Mouse (Mus musculus) gastrocnemius, postnatal 4 days (tissue): ENCODE results near the gene Dda1. TPM values are rescaled to one million over a fixed set of nuclear protein-coding genes. Genes with fewer than 3 reads are reported as not detected.

Experiments used
- total RNA-seq, 2 experiments: library from RNA; stranded (reverse); gene quantifications; 2 replicates each; pipeline ENCODE4 v1.2.3; 2021

The Dda1 gene
- total RNA-seq, 2 experiments from 2014 or later, result 40.3 to 44.2 TPM

Other genes with a start within 250 kb of the Dda1 start
- gene Myo9b, start 196.5 kb upstream of the Dda1 start, total RNA-seq, result 10 to 100 TPM; 35.7 to 45.0 TPM
- 10 to 100 TPM; 12.9 to 15.2 TPM for gene Haus8, start 196.3 kb upstream of the Dda1 start, total RNA-seq
- 100 to 1,000 TPM; 139 to 149 TPM for gene Use1, start 102.4 kb upstream of the Dda1 start, total RNA-seq
- gene Ocel1, start 97.9 kb upstream of the Dda1 start, total RNA-seq, result 1 to 10 TPM; 8.1 to 9.2 TPM
- 10 to 100 TPM; 37.0 to 40.4 TPM for gene Nr2f6, start 87.2 kb upstream of the Dda1 start, total RNA-seq
- 10 to 100 TPM; 14.7 to 17.4 TPM for gene Ushbp1, start 73.4 kb upstream of the Dda1 start, total RNA-seq
- 10 to 100 TPM; 64.4 to 77.9 TPM for gene Babam1, start 72.3 kb upstream of the Dda1 start, total RNA-seq
- 1 to 10 TPM; 6.0 to 7.1 TPM for gene Ankle1, start 63.2 kb upstream of the Dda1 start, total RNA-seq
- 10 to 100 TPM; 47.1 to 47.3 TPM for gene Abhd8, start 5.5 kb upstream of the Dda1 start, total RNA-seq
- gene Mrpl34, start 4.2 kb upstream of the Dda1 start, total RNA-seq, result 10 to 100 TPM; 29.0 to 34.4 TPM
- 10 to 100 TPM; 20.8 to 25.3 TPM for gene Ano8, start 16.8 kb downstream of the Dda1 start, total RNA-seq
- gene Gtpbp3, start 18.9 kb downstream of the Dda1 start, total RNA-seq, result 10 to 100 TPM; 17.8 to 19.1 TPM
- 10 to 100 TPM; 15.9 to 16.6 TPM for gene Plvap, start 42.6 kb downstream of the Dda1 start, total RNA-seq
- under 1 TPM; 0.47 to 0.83 TPM for gene Ccdc194, start 56.5 kb downstream of the Dda1 start, total RNA-seq
- 10 to 100 TPM; 18.3 to 20.1 TPM for gene Bst2, start 68.3 kb downstream of the Dda1 start, total RNA-seq
- gene Mvb12a, start 73.7 kb downstream of the Dda1 start, total RNA-seq, result 10 to 100 TPM; 30.3 to 33.1 TPM
- under 1 TPM in 1 of 2 experiments, not detected in 1; 0.21 TPM for gene Tmem221, start 89.7 kb downstream of the Dda1 start, total RNA-seq
- gene Nxnl1, start 97.4 kb downstream of the Dda1 start, total RNA-seq, result under 1 TPM; 0.26 to 0.29 TPM
- 10 to 100 TPM; 51.7 to 52.8 TPM for gene Slc27a1, start 99.7 kb downstream of the Dda1 start, total RNA-seq
- gene Pgls, start 123.0 kb downstream of the Dda1 start, total RNA-seq, result 10 to 100 TPM; 71.4 to 72.1 TPM
- 1 to 10 TPM; 1.8 to 2.6 TPM for gene Fam129c, start 128.4 kb downstream of the Dda1 start, total RNA-seq
- 10 to 100 TPM; 63.9 to 77.4 TPM for gene Colgalt1, start 141.8 kb downstream of the Dda1 start, total RNA-seq
- gene Unc13a, start 202.6 kb downstream of the Dda1 start, total RNA-seq, result under 1 TPM; 0.22 to 0.47 TPM
- 1 to 10 TPM; 5.0 to 6.5 TPM for gene Jak3, start 207.1 kb downstream of the Dda1 start, total RNA-seq
- gene Insl3, start 220.0 kb downstream of the Dda1 start, total RNA-seq, result 1 to 10 TPM; 2.6 to 3.4 TPM
- 1 to 10 TPM; 4.1 to 4.5 TPM for gene B3gnt3, start 232.6 kb downstream of the Dda1 start, total RNA-seq